Mouse (Mus musculus): ENCODE data around the gene Tmem205. TPM values are rescaled to one million over a fixed set of nuclear protein-coding genes. Genes with fewer than 3 reads are reported as not detected.

The Tmem205 gene
- polyA plus RNA-seq, 1 experiment from 2014 or later, result 52.8 TPM

GRCm38 (mm10) chr9:21908216-21908615, 19.1 kb downstream of the Tmem205 start:
- Histone ChIP-seq H3K9ac (replicated peaks) (no peak overlapping the region), H3K36me3 (peaks cover 2% of the 10 kb centered on the region; the same call in 1 of the 2 replicates), H3K4me3 (replicated peaks) (no peak overlapping the region), H3K27me3 (replicated peaks) (peaks cover 10% of the 10 kb centered on the region), H3K9me3 (replicated peaks) (no peaks in the 10 kb centered on the region), H3K4me1 (no peaks in the 10 kb centered on the region), H3K4me2 (no peak overlapping the region), H3K27ac (replicated peaks) (no peak overlapping the region)
- 83% methylated on average over 11 of the region's 11 CpGs for WGBS
- ATAC-seq (ENCODE audit: low FRiP score), result no peak

- Histone ChIP-seq H3K4me2 (no peak overlapping the region), H3K27me3 (replicated peaks) (peaks cover 18% of the 10 kb centered on the region), H3K4me3 (replicated peaks) (no peak overlapping the region), H3K4me1 (peaks cover 7% of the 10 kb centered on the region), H3K36me3 (no peaks in the 10 kb centered on the region), H3K9me3 (replicated peaks) (no peaks in the 10 kb centered on the region), H3K27ac (replicated peaks) (no peak overlapping the region), H3K9ac (replicated peaks) (no peak overlapping the region)
- WGBS, result 90% methylated on average over 4 of the region's 4 CpGs
- no peak for ATAC-seq (ENCODE audit: low FRiP score)
Observed at GRCm38 (mm10) chr9:21904031-21904430, 23.3 kb downstream of the Tmem205 start.

DNA sequence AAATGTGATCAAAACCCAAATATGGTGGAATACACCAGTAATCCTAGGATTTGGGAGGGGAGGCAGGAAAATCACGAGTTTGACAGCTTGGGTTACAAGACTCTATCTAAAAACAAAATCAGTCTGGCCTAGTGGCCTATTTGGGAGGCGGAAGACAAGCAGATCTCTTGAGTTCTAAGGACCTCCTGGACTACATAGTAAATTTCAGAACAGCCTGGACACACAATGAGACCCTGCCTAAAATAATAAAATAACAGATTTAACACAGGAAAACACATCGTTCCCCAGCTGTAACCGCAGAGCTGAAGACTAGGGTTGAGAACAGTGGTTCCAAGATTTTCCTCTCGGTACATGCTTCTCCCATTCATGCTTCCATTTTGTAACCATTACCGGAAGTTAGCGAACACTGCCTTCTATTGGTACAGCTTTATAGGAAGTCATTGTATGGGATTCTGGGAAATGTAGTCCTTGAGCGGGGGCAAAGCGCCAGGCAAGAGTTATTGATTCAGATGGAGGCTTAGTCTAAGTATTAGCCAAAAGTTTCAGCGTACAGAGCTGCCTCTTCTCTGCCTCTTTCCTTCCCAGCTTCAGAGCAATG, 26.0 kb downstream of the Tmem205 start:
- Histone ChIP-seq H3K9ac (replicated peaks) (peak overlapping the region; percentile 28; the same call in 1 of the 2 replicates), H3K4me3 (replicated peaks) (peak overlapping the region; percentile 45), H3K36me3 (no peaks in the 10 kb centered on the region), H3K27ac (replicated peaks) (peak overlapping the region; percentile 74), H3K4me1 (peaks cover 7% of the 10 kb centered on the region), H3K27me3 (replicated peaks) (peaks cover 21% of the 10 kb centered on the region), H3K9me3 (replicated peaks) (no peaks in the 10 kb centered on the region), H3K4me2 (peak overlapping the region; percentile 59)
- WGBS, result 16% methylated on average over 10 of the region's 10 CpGs
- ATAC-seq (ENCODE audit: low FRiP score), result peak; percentile 83

- WGBS, result 56% methylated on average over 3 of the region's 3 CpGs
- Histone ChIP-seq H3K9ac (replicated peaks) (no peak overlapping the region), H3K4me2 (no peak overlapping the region), H3K4me1 (no peaks in the 10 kb centered on the region), H3K36me3 (no peaks in the 10 kb centered on the region), H3K27ac (replicated peaks) (no peak overlapping the region), H3K4me3 (replicated peaks) (no peak overlapping the region), H3K27me3 (replicated peaks) (0 out of 2 replicates have a peak, but pooled peaks cover 3% of the 10 kb centered on the region), H3K9me3 (replicated peaks) (no peaks in the 10 kb centered on the region)
- ATAC-seq (ENCODE audit: low FRiP score), result no peak
Observed at GRCm38 (mm10) chr9:21889229-21889628, 38.1 kb downstream of the Tmem205 start.

- no peaks in the 10 kb centered on the region for H3K9me3 ChIP-seq (replicated peaks)
- no peaks in the 10 kb centered on the region for H3K36me3 ChIP-seq
- H3K4me1 ChIP-seq, result no peaks in the 10 kb centered on the region
- no peak overlapping the region for H3K4me3 ChIP-seq (replicated peaks)
- no peak overlapping the region for H3K9ac ChIP-seq (replicated peaks)
- no peak overlapping the region for H3K27ac ChIP-seq (replicated peaks)
- 67% methylated on average over 3 of the region's 3 CpGs for WGBS
- ATAC-seq (ENCODE audit: low FRiP score), result no peak
- peaks cover 4% of the 10 kb centered on the region; the same call in 1 of the 2 replicates for H3K27me3 ChIP-seq (replicated peaks)
- no peak overlapping the region for H3K4me2 ChIP-seq
Observed at GRCm38 (mm10) chr9:21876601-21877000, 50.8 kb downstream of the Tmem205 start.

DNA sequence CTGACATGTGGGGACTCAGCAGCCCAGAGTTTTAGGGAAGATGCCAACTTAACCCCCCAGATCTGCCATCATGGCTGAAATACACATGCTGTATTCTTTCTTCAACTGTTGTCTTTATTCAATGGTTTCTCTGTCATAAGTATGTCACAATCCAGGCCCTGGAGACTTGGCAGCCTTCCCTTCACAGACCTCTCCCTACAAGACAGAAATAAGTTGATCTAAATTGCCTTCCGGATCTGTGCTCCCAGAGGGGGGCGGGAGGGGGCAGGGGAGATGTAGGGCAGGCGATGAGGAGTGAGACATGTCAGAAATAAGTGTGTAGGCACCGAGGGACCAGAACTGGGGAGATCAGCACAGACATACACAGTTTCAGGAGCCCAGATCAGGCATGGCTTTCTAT, 55.2 kb downstream of the Tmem205 start:
- Histone ChIP-seq H3K9ac (replicated peaks) (no peak overlapping the region), H3K4me1 (no peaks in the 10 kb centered on the region), H3K4me2 (no peak overlapping the region), H3K27ac (replicated peaks) (no peak overlapping the region), H3K27me3 (replicated peaks) (peaks cover 6% of the 10 kb centered on the region; the same call in 1 of the 2 replicates), H3K4me3 (replicated peaks) (no peak overlapping the region), H3K9me3 (replicated peaks) (no peaks in the 10 kb centered on the region), H3K36me3 (no peaks in the 10 kb centered on the region)
- ATAC-seq (ENCODE audit: low FRiP score), result no peak
- 67% methylated on average over 4 of the region's 4 CpGs for whole genome bisulfite sequencing

Other genes with a start within 250 kb of the Tmem205 start
- 15.3 and 23.1 TPM in 2 replicates for gene Ldlr, start 204.1 kb downstream of the Tmem205 start, polyA plus RNA-seq (2015; fragmentation: Nextera tagmentation; extraction: Ambion mirVana)
- gene Spc24, start 167.3 kb downstream of the Tmem205 start, polyA plus RNA-seq (2015; fragmentation: Nextera tagmentation; extraction: Ambion mirVana), result 17.2 and 39.7 TPM in 2 replicates
- 4.9 and 7.4 TPM in 2 replicates for gene Kank2, start 128.8 kb downstream of the Tmem205 start, polyA plus RNA-seq (2015; fragmentation: Nextera tagmentation; extraction: Ambion mirVana)
- gene Angptl8, start 92.0 kb downstream of the Tmem205 start, polyA plus RNA-seq (2015; fragmentation: Nextera tagmentation; extraction: Ambion mirVana), result 0.42 and 1.1 TPM in 2 replicates
- gene Dock6, start 74.9 kb downstream of the Tmem205 start, polyA plus RNA-seq (2015; fragmentation: Nextera tagmentation; extraction: Ambion mirVana), result 14.0 and 22.5 TPM in 2 replicates
- 23.6 and 24.7 TPM in 2 replicates for gene Rab3d, start 9.4 kb downstream of the Tmem205 start, polyA plus RNA-seq (2015; fragmentation: Nextera tagmentation; extraction: Ambion mirVana)
- 8.9 and 10.0 TPM in 2 replicates for gene Ccdc159, start 85 bp downstream of the Tmem205 start, polyA plus RNA-seq (2015; fragmentation: Nextera tagmentation; extraction: Ambion mirVana)
- gene Plppr2, start 9.5 kb upstream of the Tmem205 start, polyA plus RNA-seq (2015; fragmentation: Nextera tagmentation; extraction: Ambion mirVana), result 86.4 and 100 TPM in 2 replicates
- gene Swsap1, start 28.2 kb upstream of the Tmem205 start, polyA plus RNA-seq (2015; fragmentation: Nextera tagmentation; extraction: Ambion mirVana), result 9.5 and 10.8 TPM in 2 replicates
- 1.0 and 2.2 TPM in 2 replicates for gene Epor, start 36.0 kb upstream of the Tmem205 start, polyA plus RNA-seq (2015; fragmentation: Nextera tagmentation; extraction: Ambion mirVana)
- 1.6 and 4.6 TPM in 2 replicates for gene Rgl3, start 61.9 kb upstream of the Tmem205 start, polyA plus RNA-seq (2015; fragmentation: Nextera tagmentation; extraction: Ambion mirVana)
- 4.0 and 4.5 TPM in 2 replicates for gene Ccdc151, start 75.1 kb upstream of the Tmem205 start, polyA plus RNA-seq (2015; fragmentation: Nextera tagmentation; extraction: Ambion mirVana)
- gene Prkcsh, start 75.2 kb upstream of the Tmem205 start, polyA plus RNA-seq (2015; fragmentation: Nextera tagmentation; extraction: Ambion mirVana), result 93.8 and 99.4 TPM in 2 replicates
- 67.4 and 96.9 TPM in 2 replicates for gene Elavl3, start 124.5 kb upstream of the Tmem205 start, polyA plus RNA-seq (2015; fragmentation: Nextera tagmentation; extraction: Ambion mirVana)
- not detected in 2 replicates for gene Gm49318, start 143.7 kb upstream of the Tmem205 start, polyA plus RNA-seq (2015; fragmentation: Nextera tagmentation; extraction: Ambion mirVana)
- gene Zfp653, start 143.8 kb upstream of the Tmem205 start, polyA plus RNA-seq (2015; fragmentation: Nextera tagmentation; extraction: Ambion mirVana), result 17.3 and 18.6 TPM in 2 replicates
- gene Ecsit, start 157.9 kb upstream of the Tmem205 start, polyA plus RNA-seq (2015; fragmentation: Nextera tagmentation; extraction: Ambion mirVana), result 63.9 and 65.5 TPM in 2 replicates
- 0.84 and 34.2 TPM in 2 replicates for gene Cnn1, start 171.7 kb upstream of the Tmem205 start, polyA plus RNA-seq (2015; fragmentation: Nextera tagmentation; extraction: Ambion mirVana)
- gene Elof1, start 189.6 kb upstream of the Tmem205 start, polyA plus RNA-seq (2015; fragmentation: Nextera tagmentation; extraction: Ambion mirVana), result 183 and 193 TPM in 2 replicates
- gene Acp5, start 208.2 kb upstream of the Tmem205 start, polyA plus RNA-seq (2015; fragmentation: Nextera tagmentation; extraction: Ambion mirVana), result 1.0 and 7.1 TPM in 2 replicates
- gene Pigyl, start 229.3 kb upstream of the Tmem205 start, polyA plus RNA-seq (2015; fragmentation: Nextera tagmentation; extraction: Ambion mirVana), result 92.5 and 97.0 TPM in 2 replicates

Measured in neural tube, embryonic 15.5 days (tissue).